Mouse (Mus musculus) kidney, embryonic 14.5 days (tissue): ENCODE measurements around the gene Dhrs3. TPM values are rescaled to one million over a fixed set of nuclear protein-coding genes. Genes with fewer than 3 reads are reported as not detected.

Experiments used
- ATAC-seq: fragments of 200-750 bp; cut with Nextera tagmentation; 2 replicates; pipeline ENCODE4 v1.8.0; 2017; ENCODE audit warnings: moderate number of reproducible peaks, mild to moderate bottlenecking, moderate TSS enrichment, moderate library complexity; ENCODE audit not compliant: low FRiP score, low TSS enrichment
- H3K27ac ChIP-seq: fragments of 300-500 bp; sonication (generic); 2 replicates; pipeline ENCODE4 v1.5.1; 2014; ENCODE audit warnings: low read depth, mild to moderate bottlenecking, low read length, moderate library complexity, mixed read lengths
- H3K27me3 ChIP-seq: fragments of 300-500 bp; sonication (generic); 2 replicates; pipeline ENCODE4 v1.6.1; 2014; ENCODE audit warnings: mild to moderate bottlenecking, low read length; ENCODE audit not compliant: control insufficient read depth, insufficient read depth
- H3K36me3 ChIP-seq: fragments of 300-500 bp; sonication (generic); 2 replicates; pipeline ENCODE4 v1.6.1; 2014; ENCODE audit warnings: low read length, mixed read lengths; ENCODE audit not compliant: control insufficient read depth, insufficient read depth
- H3K4me1 ChIP-seq: fragments of 300-500 bp; sonication (generic); 2 replicates; pipeline ENCODE4 v1.6.1; 2014; ENCODE audit warnings: low read length, mixed read lengths; ENCODE audit not compliant: control insufficient read depth, insufficient read depth
- H3K4me2 ChIP-seq: fragments of 300-500 bp; sonication (generic); replicated peaks from 2 replicates; pipeline ENCODE4 v1.6.1; 2014; ENCODE audit warnings: low read depth, mild to moderate bottlenecking, low read length
- H3K4me3 ChIP-seq: fragments of 300-500 bp; sonication (generic); 2 replicates; pipeline ENCODE4 v1.5.1; 2014; ENCODE audit warnings: mild to moderate bottlenecking, low read length
- H3K9ac ChIP-seq: fragments of 300-500 bp; sonication (generic); 2 replicates; pipeline ENCODE4 v1.6.1; 2014; ENCODE audit warnings: low read depth, mild to moderate bottlenecking, low read length, moderate library complexity
- H3K9me3 ChIP-seq: fragments of 300-500 bp; sonication (generic); 2 replicates; pipeline ENCODE4 v1.6.1; 2016; ENCODE audit warnings: low read length; ENCODE audit not compliant: control insufficient read depth
- WGBS: fragments of 180-500 bp; shearing (Covaris S2); extraction: QIAGEN DNeasy Blood & Tissue Kit; methylation state at CpG from one replicate; pipeline ENCODE4 v1.1.7; 2014; 5-methylcytosine and 5-hydroxymethylcytosine counted together
- polyA plus RNA-seq: library from polyadenylated mRNA; unstranded; fragments of >200 nt; fragmentation: Nextera tagmentation; extraction: Ambion mirVana; gene quantifications from 2 replicates; pipeline ENCODE4 v1.2.1, GENCODE M21; 2014

Gene Dhrs3
- polyA plus RNA-seq, 1 experiment from 2014 or later: 226 TPM

GRCm38 (mm10) chr4:144942433-144942832 lies 49.8 kb downstream of the Dhrs3 start:
- WGBS: 93% methylated on average over 3 of the region's 3 CpGs
- no peak for ATAC-seq

GRCm38 (mm10) chr4:144943273-144943672 lies 50.6 kb downstream of the Dhrs3 start:
- H3K36me3 ChIP-seq: no peaks in the 10 kb centered on the region
- H3K9ac ChIP-seq: no peak overlapping the region
- H3K4me2 ChIP-seq: no peak overlapping the region
- H3K4me3 ChIP-seq: no peak overlapping the region
- peaks cover 31% of the 10 kb centered on the region for H3K4me1 ChIP-seq
- 80% methylated on average over 5 of the region's 5 CpGs for WGBS
- ATAC-seq: no peak
- H3K27ac ChIP-seq: no peak overlapping the region
- H3K27me3 ChIP-seq: no peaks in the 10 kb centered on the region
- H3K9me3 ChIP-seq: no peaks in the 10 kb centered on the region

More at GRCm38 (mm10) chr4:144942433-144942832, 49.8 kb downstream of the Dhrs3 start:
- Histone ChIP-seq H3K4me3 (no peak overlapping the region), H3K4me2 (no peak overlapping the region), H3K27ac (no peak overlapping the region), H3K4me1 (peaks cover 25% of the 10 kb centered on the region), H3K27me3 (no peaks in the 10 kb centered on the region), H3K9me3 (no peaks in the 10 kb centered on the region), H3K9ac (no peak overlapping the region), H3K36me3 (no peaks in the 10 kb centered on the region)

- Histone ChIP-seq H3K4me2 (no peak overlapping the region), H3K9me3 (no peaks in the 10 kb centered on the region), H3K9ac (no peak overlapping the region), H3K27ac (peak overlapping the region; percentile 75; the same call in 1 of the 2 replicates), H3K4me1 (peaks cover 26% of the 10 kb centered on the region), H3K4me3 (no peak overlapping the region), H3K27me3 (no peaks in the 10 kb centered on the region), H3K36me3 (no peaks in the 10 kb centered on the region)
- ATAC-seq: no peak
- WGBS: 41% methylated on average over 6 of the region's 6 CpGs
Observed at GRCm38 (mm10) chr4:144947738-144948390, 55.2 kb downstream of the Dhrs3 start.

GRCm38 (mm10) chr4:144949441-144950326 lies 57.1 kb downstream of the Dhrs3 start:
- no peaks in the 10 kb centered on the region for H3K9me3 ChIP-seq
- H3K9ac ChIP-seq: 0 out of 2 replicates have a peak overlapping the region, but pooled peaks have one; percentile 28
- H3K36me3 ChIP-seq: no peaks in the 10 kb centered on the region
- no peak overlapping the region for H3K4me2 ChIP-seq
- H3K4me1 ChIP-seq: peaks cover 25% of the 10 kb centered on the region
- WGBS: 8% methylated on average over 9 of the region's 9 CpGs
- no peak overlapping the region for H3K4me3 ChIP-seq
- H3K27ac ChIP-seq: peak overlapping the region; percentile 75; the same call in 1 of the 2 replicates
- no peaks in the 10 kb centered on the region for H3K27me3 ChIP-seq
- peak; percentile 95 for ATAC-seq

- peak overlapping the region; percentile 75; the same call in 1 of the 2 replicates for H3K27ac ChIP-seq
- no peak overlapping the region for H3K9ac ChIP-seq
- no peak overlapping the region for H3K4me2 ChIP-seq
- H3K9me3 ChIP-seq: no peaks in the 10 kb centered on the region
- WGBS: 55% methylated on average over 3 of the region's 3 CpGs
- no peaks in the 10 kb centered on the region for H3K27me3 ChIP-seq
- ATAC-seq: no peak; the same call in 1 of the 2 replicates
- peaks cover 24% of the 10 kb centered on the region for H3K4me1 ChIP-seq
- no peak overlapping the region for H3K4me3 ChIP-seq
- H3K36me3 ChIP-seq: no peaks in the 10 kb centered on the region
Observed at GRCm38 (mm10) chr4:144950327-144950711, 57.7 kb downstream of the Dhrs3 start.

- Histone ChIP-seq H3K36me3 (no peaks in the 10 kb centered on the region), H3K9ac (no peak overlapping the region), H3K27me3 (no peaks in the 10 kb centered on the region), H3K4me1 (peaks cover 24% of the 10 kb centered on the region), H3K27ac (no peak overlapping the region), H3K9me3 (no peaks in the 10 kb centered on the region), H3K4me3 (no peak overlapping the region), H3K4me2 (no peak overlapping the region)
- WGBS: 94% methylated on average over 3 of the region's 3 CpGs
- no peak for ATAC-seq
Observed at GRCm38 (mm10) chr4:144950883-144951282, 58.3 kb downstream of the Dhrs3 start.

- Histone ChIP-seq H3K9me3 (no peaks in the 10 kb centered on the region), H3K27me3 (no peaks in the 10 kb centered on the region), H3K4me1 (peaks cover 24% of the 10 kb centered on the region), H3K9ac (no peak overlapping the region), H3K4me3 (no peak overlapping the region), H3K27ac (no peak overlapping the region), H3K36me3 (no peaks in the 10 kb centered on the region), H3K4me2 (no peak overlapping the region)
- ATAC-seq: no peak
- WGBS: 86% methylated on average over 7 of the region's 7 CpGs
Observed at GRCm38 (mm10) chr4:144951859-144952258, 59.2 kb downstream of the Dhrs3 start.

- H3K9me3 ChIP-seq: no peaks in the 10 kb centered on the region
- ATAC-seq: no peak
- no peak overlapping the region for H3K4me2 ChIP-seq
- no peaks in the 10 kb centered on the region for H3K27me3 ChIP-seq
- H3K4me1 ChIP-seq: peaks cover 16% of the 10 kb centered on the region; the same call in 1 of the 2 replicates
- H3K9ac ChIP-seq: no peak overlapping the region
- 86% methylated on average over 1 of the region's 1 CpGs for WGBS
- H3K36me3 ChIP-seq: no peaks in the 10 kb centered on the region
- no peak overlapping the region for H3K4me3 ChIP-seq
- no peak overlapping the region for H3K27ac ChIP-seq
Observed at GRCm38 (mm10) chr4:144953421-144953820, 60.8 kb downstream of the Dhrs3 start.

- H3K27ac ChIP-seq: no peak overlapping the region
- H3K4me1 ChIP-seq: 0 out of 2 replicates have a peak, but pooled peaks cover 3% of the 10 kb centered on the region
- WGBS: 76% methylated on average over 1 of the region's 1 CpGs
- no peak overlapping the region for H3K4me3 ChIP-seq
- no peak for ATAC-seq
- no peak overlapping the region for H3K4me2 ChIP-seq
- no peak overlapping the region for H3K9ac ChIP-seq
- H3K9me3 ChIP-seq: no peaks in the 10 kb centered on the region
- no peaks in the 10 kb centered on the region for H3K36me3 ChIP-seq
- no peaks in the 10 kb centered on the region for H3K27me3 ChIP-seq
Observed at GRCm38 (mm10) chr4:144955863-144956262, 63.2 kb downstream of the Dhrs3 start.
